Mouse (Mus musculus): ENCODE results near the gene Apobec1.

GRCm38 (mm10) chr6:122545289-122545882 lies 56.9 kb downstream of the Apobec1 start:
- TF ChIP-seq CTCF (IDR thresholded peaks at IDR 0.05; ENCODE audit: low read depth, low read length), result no peak
- TF ChIP-seq POLR2A (IDR thresholded peaks at IDR 0.05; ENCODE audit: borderline replicate concordance, low read depth, low read length), result no peak

Measured in bone marrow macrophage, adult 2 months (primary cell).